Mouse (Mus musculus) embryo, embryonic 11.5 days (tissue): ENCODE measurements at regions not wholly inside any gene's neighbourhood (a gene's known extent, or its start where the extent isn't known, plus 50 kb on each side); places are given as distances from the start of the nearest gene placed in this dataset.

Experiments used
- DNase-seq: peaks from one replicate; pipeline ENCODE4 v3.0.0-alpha.2; 2012; ENCODE audit warnings: low read depth, low spot score

- no peak for DNase-seq
Observed at GRCm38 (mm10) chr17:84074000-84074782, 113.6 kb downstream of the Zfp36l2 start.

- no peak for DNase-seq
Observed at GRCm38 (mm10) chr17:84072426-84073030, 115.2 kb downstream of the Zfp36l2 start.

- DNase-seq = no peak
Observed at GRCm38 (mm10) chr17:84071855-84072254, 115.9 kb downstream of the Zfp36l2 start.

- DNase-seq = no peak
Observed at GRCm38 (mm10) chr17:84070596-84070995, 117.2 kb downstream of the Zfp36l2 start.

GRCm38 (mm10) chr17:84067102-84067501 lies 120.6 kb downstream of the Zfp36l2 start:
- no peak for DNase-seq

GRCm38 (mm10) chr17:84063791-84064190 lies 124.0 kb downstream of the Zfp36l2 start:
- DNase-seq = no peak

GRCm38 (mm10) chr17:84061621-84062020 lies 126.1 kb downstream of the Zfp36l2 start:
- DNase-seq = no peak

- no peak for DNase-seq
Observed at GRCm38 (mm10) chr17:84056469-84056868, 131.3 kb downstream of the Zfp36l2 start.

- no peak for DNase-seq
Observed at GRCm38 (mm10) chr17:84052437-84052836, 135.3 kb downstream of the Zfp36l2 start.

GRCm38 (mm10) chr17:84051212-84051611 lies 136.5 kb downstream of the Zfp36l2 start:
- DNase-seq = no peak

- DNase-seq = no peak
Observed at GRCm38 (mm10) chr17:84048533-84048932, 139.2 kb downstream of the Zfp36l2 start.

- no peak for DNase-seq
Observed at GRCm38 (mm10) chr17:84047520-84047919, 140.2 kb downstream of the Zfp36l2 start.

GRCm38 (mm10) chr17:84045812-84046211 lies 141.9 kb downstream of the Zfp36l2 start:
- no peak for DNase-seq

GRCm38 (mm10) chr17:84044472-84044936 lies 143.2 kb downstream of the Zfp36l2 start:
- peak; percentile 67 for DNase-seq

- DNase-seq = no peak
Observed at GRCm38 (mm10) chr17:84043102-84043501, 144.6 kb downstream of the Zfp36l2 start.

- no peak for DNase-seq
Observed at GRCm38 (mm10) chr17:84039444-84039843, 148.3 kb downstream of the Zfp36l2 start.

GRCm38 (mm10) chr17:84037580-84038304 lies 150.0 kb downstream of the Zfp36l2 start:
- no peak for DNase-seq

GRCm38 (mm10) chr17:84036056-84036455 lies 151.7 kb downstream of the Zfp36l2 start:
- DNase-seq = no peak

- no peak for DNase-seq
Observed at GRCm38 (mm10) chr17:84034801-84035200, 152.9 kb downstream of the Zfp36l2 start.

- DNase-seq = no peak
Observed at GRCm38 (mm10) chr17:84032441-84032840, 155.3 kb downstream of the Zfp36l2 start.

- no peak for DNase-seq
Observed at GRCm38 (mm10) chr17:84031833-84032232, 155.9 kb downstream of the Zfp36l2 start.

- no peak for DNase-seq
Observed at GRCm38 (mm10) chr17:84031381-84031780, 156.4 kb downstream of the Zfp36l2 start.
